Mouse (Mus musculus): ENCODE results near the gene Lat2.

Gene Lat2

DNA sequence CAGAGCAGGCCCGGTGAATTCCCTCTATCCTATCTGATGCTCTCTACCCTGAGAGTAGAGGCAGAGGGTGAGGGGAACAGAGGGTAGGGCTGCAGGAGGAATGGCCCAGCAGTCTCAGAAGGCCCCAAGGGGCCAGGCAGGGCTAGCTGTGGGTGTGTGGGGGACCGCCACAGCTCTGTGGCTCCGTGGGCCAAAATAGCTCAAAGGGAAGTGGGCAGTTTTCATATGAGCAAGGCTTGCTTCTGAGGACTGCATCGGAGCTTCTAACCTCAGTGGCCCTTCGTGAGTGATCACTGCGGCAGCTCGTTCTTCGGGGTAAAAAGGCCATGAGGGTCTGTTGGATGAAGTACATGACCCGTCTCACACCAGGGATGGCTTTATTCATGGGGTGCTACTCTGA, 1.1 kb downstream of the Lat2 start:
- DNase-seq (ENCODE audit: low read depth, low spot score) = no peak

DNA sequence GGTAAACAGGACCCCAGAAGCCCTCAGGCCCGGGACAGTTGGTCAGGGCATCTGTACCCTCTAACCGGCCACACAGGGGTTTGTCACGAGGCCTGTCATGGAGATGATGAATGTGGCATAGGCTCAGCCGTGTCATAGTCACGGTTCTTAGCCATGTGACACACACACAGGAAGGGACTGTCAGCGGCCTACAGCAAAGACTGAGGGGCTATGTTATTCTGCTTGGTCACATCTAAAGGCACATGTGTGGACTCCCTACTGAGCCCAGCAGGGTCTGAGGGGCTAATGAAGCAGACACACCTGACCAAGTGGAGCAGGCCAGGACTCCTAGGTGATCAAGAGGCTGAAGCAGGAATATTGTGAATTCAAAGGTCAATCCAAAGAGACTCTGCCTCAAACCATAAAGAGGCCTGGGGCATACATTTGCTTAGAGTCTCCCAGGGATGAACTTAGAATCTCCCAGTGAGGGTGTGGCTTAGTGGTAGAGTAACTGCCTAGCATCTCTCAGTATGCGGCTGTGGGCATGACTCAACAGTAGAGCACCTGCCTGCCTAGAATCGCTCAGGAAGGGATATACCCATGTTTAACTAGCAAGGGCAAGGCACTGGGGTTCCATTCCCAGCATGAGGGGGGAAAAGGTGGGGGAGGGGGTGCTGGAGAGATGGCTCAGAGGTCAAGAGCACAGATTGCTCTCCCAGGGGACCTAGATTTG, 2.9 kb downstream of the Lat2 start:
- DNase-seq (ENCODE audit: low read depth, low spot score) = no peak

DNA sequence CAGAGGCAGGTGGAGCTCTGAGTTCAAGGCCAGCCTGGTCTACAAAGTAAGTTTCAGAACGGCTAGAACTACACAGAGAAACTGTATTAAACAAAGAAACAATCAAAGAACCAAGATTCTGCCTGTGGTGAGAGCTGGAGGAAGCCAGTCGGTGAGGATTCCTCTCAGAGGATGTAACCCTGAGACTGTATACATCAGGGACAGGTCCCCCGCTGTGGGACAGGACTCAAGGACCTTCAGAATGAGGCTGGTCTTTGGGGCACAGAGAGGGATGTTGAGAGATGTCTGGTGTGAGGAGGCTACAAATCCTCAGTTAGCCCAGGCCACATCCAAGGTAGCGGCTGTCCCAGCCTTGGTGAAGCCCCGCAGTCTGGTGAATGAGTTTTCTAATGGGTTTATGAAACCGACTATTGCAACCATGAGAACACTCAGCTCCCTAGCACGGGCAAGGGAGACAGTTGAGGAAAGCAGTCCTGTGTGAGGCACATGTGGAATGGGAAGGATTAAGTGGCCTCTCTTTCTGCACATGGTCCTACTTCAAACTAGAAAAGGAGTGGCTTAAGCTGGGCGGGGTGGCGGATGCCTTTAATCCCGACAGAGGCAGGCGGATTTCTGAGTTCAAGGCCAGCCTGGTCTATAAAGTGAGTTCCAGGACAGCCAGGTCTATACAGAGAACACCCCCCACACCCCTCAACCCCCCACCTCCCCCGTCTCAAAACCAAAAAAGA, 4.7 kb downstream of the Lat2 start:
- no peak for DNase-seq (ENCODE audit: low read depth, low spot score)

DNA sequence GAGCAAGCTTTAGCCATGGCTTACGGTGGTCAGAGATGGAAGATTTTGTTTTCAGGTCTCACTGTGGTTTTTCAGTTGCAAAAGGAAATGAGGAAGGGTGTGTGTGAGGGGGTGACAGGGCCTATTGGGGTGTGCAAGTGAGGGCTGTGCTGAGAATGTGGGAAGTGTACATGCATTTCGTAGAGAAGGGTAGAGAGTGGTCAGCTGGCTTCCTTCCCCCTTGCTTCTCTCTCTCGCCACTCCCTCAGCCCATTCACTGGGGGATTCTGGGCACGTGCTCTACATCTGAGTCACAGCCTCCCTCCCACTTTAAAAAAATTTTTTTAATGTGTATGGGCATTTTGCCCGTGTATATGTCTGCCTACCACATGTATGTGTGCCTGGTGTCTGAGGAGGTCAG, 7.7 kb downstream of the Lat2 start:
- DNase-seq (ENCODE audit: low read depth, low spot score) = no peak

DNA sequence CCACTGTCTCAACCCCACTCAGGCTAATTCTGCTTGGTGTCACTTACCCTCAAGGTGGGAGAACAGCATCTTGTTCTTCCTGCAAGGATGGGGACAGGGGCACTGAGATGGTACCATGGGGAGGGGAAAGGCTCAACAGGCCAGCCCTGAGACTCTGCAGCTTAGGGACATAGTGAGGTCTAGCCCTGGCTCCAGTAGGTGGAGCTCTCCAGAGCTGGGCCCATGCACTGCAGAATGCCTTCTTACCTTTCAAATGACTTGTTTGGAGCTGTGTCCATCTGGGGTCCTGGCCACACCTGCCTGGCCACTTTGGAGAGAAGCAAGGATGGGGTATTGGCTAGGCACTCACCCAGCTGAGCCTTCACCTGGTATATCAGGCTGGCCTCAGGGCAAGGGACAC, 8.5 kb downstream of the Lat2 start:
- no peak for DNase-seq (ENCODE audit: low read depth, low spot score)

DNA sequence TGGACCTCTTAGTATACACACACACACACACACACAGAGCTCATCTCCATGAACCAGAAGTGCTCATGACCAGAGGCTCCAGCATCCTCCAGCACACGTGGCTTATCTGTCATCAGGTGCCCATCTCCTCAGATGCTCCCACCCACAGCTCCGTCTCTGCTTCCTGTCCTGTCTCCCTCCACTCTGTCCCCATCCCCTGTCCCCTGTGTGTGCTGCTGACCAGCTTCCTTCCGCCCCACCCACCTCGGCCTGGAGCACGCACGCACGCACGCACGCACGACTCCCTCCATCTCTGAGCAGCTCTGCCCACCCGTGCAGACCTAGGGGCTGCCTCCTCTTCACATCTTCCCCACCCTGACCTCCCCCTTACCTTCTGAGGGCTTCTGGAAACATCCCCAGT, 10.4 kb downstream of the Lat2 start:
- DNase-seq (ENCODE audit: low read depth, low spot score) = no peak

DNA sequence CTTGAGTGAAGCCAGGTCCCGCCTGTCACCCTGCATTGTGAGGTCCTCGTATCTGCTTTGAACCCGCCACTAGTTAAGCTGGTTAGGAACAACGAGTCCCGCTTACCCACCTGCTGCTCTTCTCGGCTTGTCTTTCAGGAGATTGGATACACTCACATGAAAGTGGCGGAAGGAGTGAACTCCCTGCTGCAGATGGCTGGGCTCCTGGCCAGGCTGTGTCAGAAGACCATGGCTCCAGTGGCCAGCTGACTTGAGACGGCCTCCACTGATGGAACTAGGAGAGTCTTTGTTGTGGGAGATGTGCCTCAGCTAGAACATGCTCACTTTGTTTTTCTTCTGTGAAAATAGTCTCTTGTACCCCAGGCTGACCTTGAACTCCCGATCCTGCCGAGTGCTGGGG, 17.1 kb downstream of the Lat2 start:
- DNase-seq (ENCODE audit: low read depth, low spot score) = no peak

DNA sequence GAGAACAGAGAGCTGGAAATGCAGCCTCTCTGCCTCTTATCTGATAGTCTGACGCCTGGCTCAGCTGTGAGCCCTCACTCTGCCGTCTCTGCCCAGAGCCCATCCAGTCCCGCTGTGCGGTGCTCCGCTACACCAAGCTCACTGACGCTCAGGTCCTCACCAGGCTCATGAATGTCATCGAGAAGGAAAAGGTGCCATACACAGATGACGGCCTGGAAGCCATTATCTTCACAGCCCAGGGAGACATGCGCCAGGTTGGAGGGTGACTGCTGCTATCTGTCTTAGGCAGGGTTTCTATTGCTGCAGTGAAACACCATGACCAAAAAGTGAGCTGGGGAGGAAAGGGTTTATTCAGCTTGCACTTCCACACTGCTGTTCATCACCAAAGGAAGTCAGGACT, 21.7 kb downstream of the Lat2 start:
- no peak for DNase-seq (ENCODE audit: low read depth, low spot score)

DNA sequence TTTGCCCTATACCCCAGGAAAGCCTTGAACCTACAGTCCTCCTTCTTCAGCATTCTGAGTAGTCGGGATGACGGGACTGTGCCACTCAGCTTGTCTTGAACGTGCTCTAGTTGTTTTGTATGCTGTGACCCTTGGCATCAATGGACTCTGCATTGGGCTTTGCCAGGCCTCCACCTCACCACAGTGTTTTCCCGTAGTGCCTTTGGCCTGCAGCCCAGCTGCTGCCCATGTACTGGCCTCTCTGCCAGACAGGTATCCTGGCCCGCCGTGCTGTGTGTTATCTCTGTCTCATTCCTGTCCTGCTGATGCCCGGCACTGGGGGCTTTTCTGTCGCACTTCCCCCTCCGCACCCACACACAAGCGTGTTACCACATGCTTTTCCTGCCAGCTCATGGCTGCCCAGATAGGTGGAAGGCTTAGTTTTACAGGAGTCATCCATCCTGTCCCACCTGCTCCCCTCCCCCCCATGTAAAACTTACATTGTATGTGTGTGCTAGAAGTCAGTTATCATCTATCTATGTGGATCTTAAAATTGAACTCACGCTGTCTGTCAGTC, 22.7 kb downstream of the Lat2 start:
- DNase-seq (ENCODE audit: low read depth, low spot score) = no peak

DNA sequence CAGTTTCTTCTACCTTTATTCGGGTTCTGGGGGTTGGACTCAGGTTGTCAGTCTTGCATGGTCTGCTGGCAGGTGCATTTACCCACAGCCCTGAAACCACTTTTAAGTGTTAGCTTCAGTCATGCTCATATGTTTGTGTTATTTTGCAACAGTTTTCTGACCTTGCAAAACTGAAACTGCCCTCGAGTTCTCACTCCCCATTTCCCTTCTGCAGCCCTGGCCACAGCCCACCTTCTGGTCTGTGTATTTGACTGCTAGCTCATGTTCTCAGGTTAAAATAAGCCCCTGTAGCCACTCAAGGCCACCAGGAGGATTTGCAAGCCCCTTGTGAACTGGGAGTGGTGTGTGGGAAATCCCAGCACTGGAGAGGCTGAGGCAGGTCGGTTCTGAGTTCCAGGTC, 24.9 kb downstream of the Lat2 start:
- DNase-seq (ENCODE audit: low read depth, low spot score) = no peak

DNA sequence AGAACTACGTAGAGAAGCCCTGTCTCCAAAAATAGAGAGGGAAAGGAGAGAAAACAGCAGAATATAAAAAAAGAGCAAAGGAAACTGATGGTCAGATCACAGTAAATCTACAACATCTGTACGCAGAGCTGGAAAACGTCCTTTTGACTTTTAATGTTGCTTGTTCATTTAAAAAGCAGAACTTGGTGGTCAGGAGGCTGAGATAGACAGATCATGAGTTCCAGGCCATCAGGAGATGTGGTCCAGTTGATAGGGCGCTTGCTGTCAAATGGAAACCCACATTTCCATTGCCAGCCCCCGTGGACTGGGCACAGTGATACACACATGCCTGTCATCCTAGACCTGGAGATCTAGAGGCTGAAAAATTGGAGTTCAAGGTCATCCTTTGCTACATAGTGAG, 30.0 kb downstream of the Lat2 start:
- no peak for DNase-seq (ENCODE audit: low read depth, low spot score)

DNA sequence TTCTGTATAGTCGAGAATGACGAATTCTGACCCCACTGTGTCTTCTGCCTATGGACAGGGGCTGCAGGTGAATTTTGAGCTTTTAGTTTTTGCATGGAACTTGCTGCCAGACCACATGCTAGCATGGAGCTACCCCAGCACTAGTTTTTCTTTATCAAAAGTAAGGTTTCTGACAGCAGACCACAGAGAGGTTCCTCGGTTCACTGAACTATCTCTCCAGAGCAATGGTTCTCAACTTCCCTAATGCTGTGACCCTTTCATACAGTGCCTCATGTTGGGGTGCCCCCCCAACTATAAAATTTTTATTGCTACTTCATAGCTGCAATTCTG, 31.0 kb downstream of the Lat2 start:
- DNase-seq (ENCODE audit: low read depth, low spot score) = no peak

DNA sequence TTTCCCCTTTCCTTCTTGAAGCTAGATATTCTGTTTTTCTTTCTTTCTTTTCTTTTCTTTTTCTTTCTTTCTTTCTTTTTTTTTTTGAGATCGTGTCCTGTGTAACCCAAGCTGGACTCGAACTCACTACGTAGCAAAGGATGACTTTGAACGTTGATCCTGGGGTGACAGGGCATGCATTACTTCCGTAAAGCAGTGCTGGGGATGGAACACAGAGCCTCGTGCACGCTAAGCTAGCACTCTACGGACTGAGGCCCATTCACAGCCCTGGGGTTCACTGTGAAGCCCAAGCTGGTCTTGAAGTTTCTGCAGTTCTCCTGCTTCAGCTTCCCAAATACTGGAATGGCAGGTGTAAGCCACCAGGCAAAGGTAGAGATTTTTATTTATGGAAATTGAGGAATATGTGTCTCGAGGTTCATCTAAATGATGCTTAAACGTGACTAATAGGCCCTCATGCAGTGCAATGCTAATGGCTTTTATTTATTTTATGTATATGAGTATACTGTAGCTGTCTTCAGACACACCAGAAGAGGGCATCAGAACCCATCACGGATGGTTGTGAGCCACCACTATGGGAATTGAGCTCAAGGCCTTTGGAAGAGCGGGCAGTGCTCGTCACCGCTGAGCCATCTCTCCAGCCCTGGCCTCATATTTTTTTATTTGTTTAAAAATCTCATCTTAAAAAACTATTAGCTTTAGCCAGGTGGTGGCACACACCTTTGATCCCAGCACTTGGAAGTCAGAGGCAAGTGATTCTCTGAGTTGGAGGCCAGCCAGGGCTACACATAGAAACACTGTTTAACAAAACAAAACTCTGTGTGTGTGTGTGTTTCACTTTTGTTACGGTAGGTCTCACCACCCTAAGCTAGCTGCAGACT, 31.6 kb downstream of the Lat2 start:
- DNase-seq (ENCODE audit: low read depth, low spot score) = no peak

DNA sequence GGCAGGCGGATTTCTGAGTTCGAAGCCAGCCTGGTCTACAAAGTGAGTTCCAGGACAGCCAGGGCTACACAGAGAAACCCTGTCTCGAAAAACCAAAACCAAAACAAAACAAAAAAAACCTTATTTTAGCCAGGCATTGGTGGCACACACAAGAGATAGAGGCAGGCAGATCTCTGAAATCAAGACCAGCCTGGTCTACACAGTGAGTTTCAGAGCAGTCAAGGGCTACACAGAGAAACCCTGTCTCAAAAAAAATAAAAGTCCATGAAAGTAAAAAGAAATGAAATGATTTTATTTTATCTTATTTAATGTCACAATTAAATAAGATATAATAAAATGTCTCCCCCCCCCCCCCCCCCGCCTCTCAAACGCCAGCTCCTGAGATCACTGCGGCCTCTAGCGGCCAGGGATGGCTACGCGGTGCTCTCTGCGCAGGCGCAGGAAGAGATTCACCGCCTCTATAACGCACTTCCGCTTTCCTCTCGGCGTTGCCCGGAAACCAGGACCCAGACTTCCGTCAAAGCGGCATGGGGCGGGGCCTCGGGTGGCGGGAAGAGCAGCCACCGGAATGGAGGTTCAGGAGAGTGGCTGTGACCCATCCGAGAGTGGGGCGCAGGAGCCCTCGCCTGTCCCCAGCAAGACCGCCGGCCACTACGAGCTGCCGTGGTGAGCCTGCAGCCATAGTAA, 32.5 kb downstream of the Lat2 start:
- DNase-seq (ENCODE audit: low read depth, low spot score) = peak; percentile 97

DNA sequence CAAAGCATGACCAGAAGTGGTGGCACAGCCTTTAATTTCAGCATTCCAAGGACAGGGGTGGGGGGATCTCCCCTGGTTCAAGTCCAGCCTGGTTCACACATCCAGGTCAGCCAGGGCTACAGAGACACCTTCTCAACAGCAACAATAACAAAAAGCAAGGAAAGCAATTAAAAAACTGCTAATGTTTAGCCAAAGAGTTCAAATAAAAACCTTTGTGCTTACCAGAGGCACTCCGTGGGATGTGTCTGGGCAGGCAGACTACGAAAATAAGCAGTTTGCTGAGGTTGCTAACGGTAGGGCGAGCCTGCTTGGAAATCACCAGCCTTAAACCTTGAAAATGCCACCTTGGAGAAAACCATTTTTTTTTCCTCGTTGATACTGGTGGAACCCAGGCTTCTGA, 33.7 kb downstream of the Lat2 start, which contains the start of gene Rfc2:
Gene Rfc2, plus strand, starts transcription at position 221 of the 400 bp plus-strand sequence.
- no peak for DNase-seq (ENCODE audit: low read depth, low spot score)

DNA sequence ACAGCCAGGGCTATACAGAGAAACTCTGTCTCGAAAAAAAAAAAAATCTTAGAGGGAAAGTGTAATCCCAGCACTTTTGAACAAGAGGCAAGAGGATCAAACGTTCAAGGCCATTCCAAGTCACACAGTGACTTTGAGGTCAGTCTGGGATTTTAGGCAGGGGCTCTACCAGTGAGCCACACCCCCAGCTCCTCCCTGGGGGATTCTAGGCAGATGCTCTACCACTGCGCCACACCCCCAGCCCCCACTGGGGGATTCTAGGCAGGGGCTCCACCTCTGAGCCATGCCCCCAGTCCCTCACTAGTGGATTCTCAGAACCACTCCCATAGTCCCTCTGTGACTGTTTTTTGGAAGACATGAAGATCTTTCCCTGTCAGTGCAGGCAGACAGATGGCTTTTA, 35.7 kb downstream of the Lat2 start:
- no peak for DNase-seq (ENCODE audit: low read depth, low spot score)

DNA sequence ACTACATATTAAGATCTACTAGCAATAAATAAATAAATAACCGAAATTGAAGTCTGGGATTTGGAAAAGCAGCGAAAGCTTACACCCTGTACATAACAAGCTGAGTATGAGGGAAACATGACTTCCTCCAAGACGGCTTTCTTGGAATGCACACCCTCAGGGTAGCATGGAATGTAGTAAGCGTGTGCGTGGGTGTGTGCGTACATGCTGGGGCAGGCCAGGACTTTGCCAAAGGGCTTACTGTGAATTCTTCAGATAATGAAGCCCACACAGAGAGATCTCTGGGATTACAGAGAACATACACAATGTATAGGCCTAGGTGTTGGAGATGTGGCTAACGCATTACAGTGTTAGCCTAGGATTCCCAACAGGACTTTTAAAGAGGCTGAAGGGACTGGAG, 37.3 kb downstream of the Lat2 start:
- DNase-seq (ENCODE audit: low read depth, low spot score) = no peak

DNA sequence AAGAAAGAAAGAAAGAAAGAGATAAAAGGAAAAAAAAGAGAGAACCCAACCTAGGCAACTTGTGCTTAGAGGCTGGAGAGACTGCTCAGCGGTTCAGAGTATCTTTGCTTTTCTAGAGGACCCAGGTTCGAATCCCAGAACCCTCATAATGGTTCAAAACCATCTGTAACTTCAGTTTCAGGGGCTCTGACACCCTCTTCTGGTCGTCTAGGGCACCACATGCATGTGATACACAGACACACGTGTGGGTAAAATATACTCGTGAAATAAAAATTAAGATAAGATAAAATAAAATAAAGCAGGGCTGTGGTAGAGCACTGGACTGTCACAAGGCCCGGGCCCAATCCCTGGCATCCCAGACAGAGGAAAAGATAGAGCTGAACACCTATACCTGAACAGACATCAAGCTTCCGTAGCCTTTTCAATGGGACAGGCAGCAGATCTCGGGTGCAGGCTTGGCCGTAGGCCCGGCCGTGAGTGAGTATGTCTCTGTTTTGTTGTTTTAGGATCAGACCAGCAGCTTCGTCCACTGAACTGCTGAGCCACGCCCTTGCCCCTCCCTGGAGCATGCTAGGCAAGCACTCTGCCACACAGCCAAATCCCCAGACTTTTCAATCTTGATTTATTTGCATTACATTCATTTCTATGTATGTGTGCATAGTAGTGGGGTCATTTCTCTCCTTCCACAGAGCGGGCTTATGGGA, 38.2 kb downstream of the Lat2 start:
- DNase-seq (ENCODE audit: low read depth, low spot score) = no peak

DNA sequence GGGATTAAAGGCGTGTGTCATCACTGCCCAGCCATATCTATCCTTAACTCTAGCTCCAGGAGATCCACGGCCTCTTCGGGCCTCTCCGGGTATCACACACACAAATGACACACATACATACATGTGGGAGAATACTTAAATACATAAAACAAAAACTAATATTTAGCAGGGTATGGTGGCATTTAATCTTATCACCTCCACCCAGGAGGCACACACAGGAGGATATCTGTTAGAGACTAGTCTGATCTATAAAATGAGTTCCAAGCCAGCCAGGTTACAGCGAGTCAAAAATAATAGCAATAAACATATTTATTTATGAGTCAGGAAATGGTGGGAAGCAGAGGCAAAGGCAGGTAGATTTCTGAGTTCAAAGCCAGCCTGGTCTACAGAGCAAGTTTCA, 39.0 kb downstream of the Lat2 start:
- no peak for DNase-seq (ENCODE audit: low read depth, low spot score)

DNA sequence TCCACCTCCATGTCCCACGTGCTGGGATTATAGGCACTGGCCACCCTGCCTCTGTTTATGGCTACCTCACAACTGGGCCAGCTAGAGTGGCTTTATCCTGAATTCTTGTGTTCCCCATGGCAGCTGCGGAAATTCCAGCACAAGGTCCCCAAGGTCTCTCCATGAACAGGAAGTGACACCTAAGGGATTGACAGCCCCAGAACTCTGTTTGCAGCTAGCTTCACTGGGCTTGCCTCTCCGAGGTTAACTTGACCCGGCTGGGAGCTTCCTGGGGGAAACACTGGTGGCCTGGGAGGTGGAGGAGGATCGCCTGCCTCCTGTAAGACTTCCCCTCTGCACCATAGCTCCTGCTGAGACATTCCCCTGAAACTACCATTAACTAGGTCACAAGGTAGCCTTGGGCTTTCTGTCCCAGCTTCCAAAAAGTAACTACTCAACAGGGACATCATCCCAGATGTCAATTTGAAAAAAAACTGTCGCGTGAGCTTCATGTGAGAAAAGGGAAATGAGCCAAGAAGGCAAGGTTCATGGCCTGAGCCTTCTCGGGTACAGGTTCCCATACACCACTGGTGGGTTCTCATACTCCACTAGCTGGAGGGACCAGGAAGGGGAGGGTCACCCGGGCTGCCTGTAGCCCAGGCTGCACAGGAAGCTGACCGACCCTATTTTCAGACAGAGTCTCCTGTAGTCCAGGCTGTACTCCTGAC, 42.2 kb downstream of the Lat2 start:
- no peak for DNase-seq (ENCODE audit: low read depth, low spot score)
